Mouse (Mus musculus) spleen, postnatal 0 days (tissue): ENCODE results near the gene Fgf16. TPM values are rescaled to one million over a fixed set of nuclear protein-coding genes. Genes with fewer than 3 reads are reported as not detected.

Source experiments
- polyA plus RNA-seq: library from polyadenylated mRNA; unstranded; fragments of >200 nt; fragmentation: Nextera tagmentation; extraction: Ambion mirVana; gene quantifications from 2 replicates; pipeline ENCODE4 v1.2.1, GENCODE M21; 2015

Gene Fgf16
- 0.12 TPM in 2 replicates for polyA plus RNA-seq

GRCm38 (mm10) chrX:105764162-105765004 lies at the start of gene Fgf16:
Gene Fgf16, plus strand, starts transcription at chrX:105764279.

Other genes starting within 250 kb of the Fgf16 start
- gene Atrx, start 165.1 kb downstream of the Fgf16 start, polyA plus RNA-seq: 76.4 and 92.5 TPM in 2 replicates
- gene Magt1, start 247.6 kb downstream of the Fgf16 start, polyA plus RNA-seq: 22.6 and 26.5 TPM in 2 replicates